Mouse (Mus musculus) heart, postnatal 0 days (tissue): Measurements from ENCODE around the gene Fbxl12.

Experiments
- CTCF ChIP-seq: IDR thresholded peaks from 2 replicates; pipeline ENCODE4 v1.5.1; 2016; ENCODE audit warnings: antibody characterized with exemption, control low read depth, low read depth
- EP300 ChIP-seq: IDR thresholded peaks from 2 replicates; pipeline ENCODE4 v1.6.1; 2016; ENCODE audit warnings: antibody characterized with exemption, low read depth

DNA sequence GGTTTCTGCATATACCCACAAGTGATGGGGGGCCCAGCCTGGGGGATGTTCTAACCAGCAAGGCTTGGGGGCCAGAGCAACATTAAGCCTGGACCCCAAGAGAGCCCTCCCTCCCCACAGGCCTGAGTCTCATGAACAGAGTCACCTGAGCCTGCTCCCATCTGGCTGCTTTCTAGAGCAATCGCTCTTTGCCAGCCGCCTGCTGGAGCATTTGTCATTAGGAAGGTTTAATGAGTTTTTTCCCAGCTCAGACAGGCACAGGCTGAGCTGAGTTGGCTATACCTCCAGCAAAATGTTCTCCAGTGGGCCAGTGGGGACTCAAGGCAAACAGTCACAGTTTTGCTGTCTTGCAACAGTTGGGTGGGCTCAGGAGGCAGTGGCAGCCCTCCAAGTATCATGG is 19.8 kb upstream of the Fbxl12 start:
- TF ChIP-seq CTCF (no peak), EP300 (no peak)
